Mouse (Mus musculus): Measurements from ENCODE around the gene Tet3.

The Tet3 gene

DNA sequence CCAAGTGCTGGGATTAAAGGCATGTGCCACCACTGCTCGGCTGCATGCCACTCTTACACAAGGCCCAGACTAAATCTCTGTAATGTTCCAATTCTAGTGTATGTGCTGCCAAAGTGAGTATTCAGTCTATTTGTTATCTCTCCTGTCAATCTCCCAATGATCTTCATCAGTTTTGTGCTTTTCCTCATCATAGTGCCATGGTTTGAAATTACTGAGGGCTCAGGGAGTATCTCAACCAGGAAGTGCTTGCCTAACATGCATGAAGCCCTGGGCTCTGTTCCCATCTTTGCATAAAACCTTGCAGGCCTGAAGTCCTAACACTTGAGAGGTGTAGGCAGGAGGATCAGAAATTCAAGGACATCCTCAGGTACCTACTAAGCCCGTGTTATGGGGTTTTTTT, 136.1 kb downstream of the Tet3 start:
- no peak for DNase-seq

DNA sequence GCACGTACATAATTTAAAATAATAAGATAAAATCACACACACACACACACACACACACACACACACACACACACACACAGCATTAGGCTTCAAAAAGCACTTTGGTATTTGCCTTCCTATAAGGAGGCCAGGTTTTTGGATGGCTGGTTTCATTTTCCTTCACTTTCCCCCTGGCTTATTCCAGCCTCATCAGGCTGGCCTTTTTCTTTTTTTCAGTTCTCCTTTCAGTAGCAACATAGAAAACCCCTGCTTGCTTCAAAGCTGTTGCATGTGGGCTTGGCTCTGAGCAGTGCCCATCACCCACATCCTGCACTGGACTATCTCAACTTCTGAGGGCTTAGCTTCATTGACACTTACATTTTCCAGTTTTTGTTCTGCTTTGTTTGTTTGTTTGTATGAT, 137.0 kb downstream of the Tet3 start:
- DNase-seq, result no peak

DNA sequence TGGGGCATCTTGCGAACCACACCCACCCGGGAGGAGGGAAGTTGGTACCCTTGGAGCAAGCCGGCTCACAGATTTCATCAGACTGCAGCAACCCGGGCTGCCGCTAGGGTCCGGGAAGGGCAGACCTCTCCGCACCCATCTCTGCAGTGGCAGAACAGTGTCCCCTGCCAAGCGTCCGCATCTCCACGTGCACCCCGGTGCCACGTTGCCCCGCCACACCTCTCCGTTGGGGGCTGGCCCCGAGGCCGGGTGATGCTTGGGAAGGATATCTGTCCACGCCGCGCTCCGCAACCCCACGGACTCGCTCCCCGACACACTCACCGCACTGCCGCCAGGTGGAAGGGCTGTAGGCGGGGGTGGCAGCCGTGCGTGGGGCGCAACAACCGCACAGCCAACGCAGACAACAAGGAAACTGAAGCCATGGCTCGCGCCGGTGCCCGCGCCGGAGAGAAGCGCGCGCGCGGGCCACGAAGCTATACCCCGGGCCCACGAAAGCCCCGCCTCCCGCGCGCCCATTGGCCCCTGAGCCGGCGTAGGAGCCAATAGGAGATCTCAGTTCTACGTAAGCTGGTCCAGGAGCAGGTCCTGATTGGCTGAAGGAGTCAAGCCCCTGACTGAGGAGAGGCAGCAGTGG, 141.7 kb downstream of the Tet3 start:
- peak; percentile 94 for DNase-seq

DNA sequence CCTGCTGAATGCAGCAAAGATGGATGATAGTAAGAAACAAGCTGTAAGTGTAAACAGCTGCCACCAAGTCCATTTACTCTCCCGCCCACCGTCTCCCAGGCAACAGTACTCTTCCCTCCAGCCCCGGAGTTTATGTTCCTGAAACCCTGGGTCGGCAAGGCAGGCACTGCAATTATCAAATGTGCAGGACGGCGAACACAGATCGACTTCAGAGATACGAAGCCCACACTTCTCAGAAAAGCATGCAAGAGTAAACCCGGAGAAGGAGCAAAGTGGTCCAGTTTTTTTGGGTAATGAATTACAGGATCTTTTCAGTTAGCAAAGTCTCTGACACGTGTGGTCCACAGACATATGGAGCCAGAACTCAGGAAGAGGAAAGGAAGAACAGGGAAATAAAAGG, 142.9 kb downstream of the Tet3 start:
- DNase-seq, result no peak

DNA sequence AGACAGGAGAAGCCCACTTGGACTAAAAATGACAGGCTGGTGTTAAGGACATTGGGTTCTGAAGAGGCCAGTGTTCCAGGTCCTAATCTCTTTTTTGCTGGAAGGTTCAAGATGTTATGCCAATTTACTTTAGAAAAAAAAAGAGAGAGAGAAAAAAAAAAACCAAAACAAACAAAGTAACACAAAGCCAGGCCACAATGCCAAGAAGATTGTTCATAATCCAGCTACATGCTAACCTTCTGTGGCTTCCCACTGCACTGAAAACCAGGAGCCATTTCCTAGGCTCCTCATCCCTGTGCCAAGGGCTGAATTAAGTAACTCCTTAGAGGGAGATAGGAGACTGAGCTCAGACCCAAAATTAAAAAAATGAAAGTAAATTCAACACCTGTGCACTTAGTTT, 143.6 kb downstream of the Tet3 start:
- no peak for DNase-seq

DNA sequence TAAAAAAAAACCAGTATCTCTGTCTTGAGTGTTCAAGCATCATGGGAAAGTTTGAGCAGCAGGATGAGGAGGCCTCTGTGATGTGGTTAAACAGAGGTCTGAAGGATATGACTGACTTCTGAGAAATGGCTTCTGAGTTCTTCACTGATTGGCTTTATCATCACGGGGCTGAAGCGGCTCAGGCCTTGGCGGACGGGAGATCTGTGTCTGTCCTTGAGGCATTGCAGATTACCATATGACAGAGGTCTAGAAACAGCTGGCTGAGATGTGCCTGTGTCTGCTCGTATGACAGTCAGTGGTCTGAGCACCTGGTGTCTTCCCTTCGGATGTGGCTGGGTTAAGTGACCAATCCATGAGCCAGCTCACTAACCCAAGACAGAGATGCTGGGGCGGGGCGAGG, 146.4 kb downstream of the Tet3 start:
- no peak for DNase-seq
